Mouse (Mus musculus) myocyte (in vitro differentiated cells): ENCODE measurements around the gene Zfp575.

ENCODE experiments used
- MYOG ChIP-seq, 3 experiments: IDR thresholded peaks; one replicate each; pipeline ENCODE4 v1.6.1; 2011; ENCODE audit warnings: control low read depth in 2 of 3, low read depth in 2 of 3, mild to moderate bottlenecking in 2 of 3; ENCODE audit not compliant: insufficient read length in 2 of 3, control insufficient read depth in 1 of 3, insufficient read depth in 1 of 3
- POLR2A ChIP-seq: IDR thresholded peaks from one replicate; pipeline ENCODE4 v1.6.1; 2011; ENCODE audit warnings: low read depth, mild to moderate bottlenecking, control low read depth, moderate library complexity; ENCODE audit not compliant: insufficient read length

- TF ChIP-seq MYOG (IDR thresholded peaks at IDR 0.05; ENCODE audit: control insufficient read depth in 1 of 3, insufficient read depth in 1 of 3, insufficient read length in 2 of 3, low read depth in 2 of 3) (no peak), POLR2A (peak; percentile 47)
Observed at GRCm38 (mm10) chr7:24537591-24537990, 49.9 kb downstream of the Zfp575 start.
